Mouse (Mus musculus): ENCODE results near the gene 4930558K02Rik.
A peak's percentile ranks its signal among the peaks of the same experiment; 100 is the strongest.

Gene 4930558K02Rik

DNA sequence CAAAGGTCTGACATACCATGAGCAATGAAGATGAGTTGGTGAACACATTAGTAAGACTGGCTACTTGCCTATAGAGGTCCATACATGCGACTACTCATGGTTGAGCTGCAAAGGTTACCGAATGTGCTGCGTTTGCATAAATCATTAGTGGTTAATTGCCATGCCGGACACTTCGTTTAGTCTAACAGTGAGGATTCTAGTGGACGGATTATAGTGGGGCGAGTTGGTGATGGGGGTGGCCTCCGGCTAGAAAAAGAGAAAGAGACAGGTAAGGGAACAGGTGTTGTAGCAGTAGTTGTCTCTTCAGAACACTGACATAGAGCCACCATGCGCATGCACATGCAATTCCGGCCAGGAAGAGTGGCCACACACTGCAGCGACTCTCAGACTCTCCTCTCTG lies 12.4 kb upstream of the 4930558K02Rik start:
- no peak for DNase-seq

DNA sequence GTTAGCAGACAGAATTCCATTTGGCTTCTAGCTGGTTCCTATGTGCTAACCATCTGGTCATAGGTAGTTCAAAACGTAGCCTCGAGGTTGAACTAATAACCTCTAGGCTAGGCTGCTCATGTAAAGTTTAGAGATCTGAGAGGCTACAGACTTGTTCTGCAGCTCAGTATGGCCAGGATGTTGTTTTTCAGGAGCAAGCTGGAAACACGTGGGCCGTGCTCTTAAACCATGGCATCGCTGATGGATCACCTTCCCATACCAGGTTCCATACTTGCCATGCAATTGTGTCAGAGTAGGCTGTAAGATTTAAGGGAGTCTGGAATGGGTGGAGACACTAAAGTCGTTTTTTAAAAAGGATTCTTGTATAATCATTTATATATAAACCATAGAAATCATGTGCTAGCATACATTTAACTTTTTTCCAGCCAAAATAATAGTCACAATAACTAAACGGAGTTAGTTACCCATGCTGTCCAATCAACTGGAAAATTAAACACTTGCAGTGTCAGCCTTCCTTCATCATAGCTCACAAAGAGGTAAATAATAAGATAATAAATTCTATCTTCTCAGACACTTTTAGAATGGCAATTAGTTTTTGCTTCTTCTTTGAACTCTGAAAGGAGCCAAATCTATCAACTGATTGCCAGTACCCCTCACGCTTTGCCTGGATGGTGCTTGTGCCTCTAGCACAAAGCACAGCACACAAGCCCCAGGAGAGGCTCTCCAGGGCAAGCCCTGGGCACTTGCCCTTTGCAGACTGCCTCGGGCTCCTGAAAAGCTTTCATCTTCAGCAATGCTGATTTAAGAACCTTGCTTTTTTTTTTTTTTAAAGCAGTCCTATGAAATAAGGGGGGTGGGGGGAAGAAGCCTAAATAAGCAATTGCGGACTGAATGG lies 11.5 kb upstream of the 4930558K02Rik start:
- DNase-seq = no peak

DNA sequence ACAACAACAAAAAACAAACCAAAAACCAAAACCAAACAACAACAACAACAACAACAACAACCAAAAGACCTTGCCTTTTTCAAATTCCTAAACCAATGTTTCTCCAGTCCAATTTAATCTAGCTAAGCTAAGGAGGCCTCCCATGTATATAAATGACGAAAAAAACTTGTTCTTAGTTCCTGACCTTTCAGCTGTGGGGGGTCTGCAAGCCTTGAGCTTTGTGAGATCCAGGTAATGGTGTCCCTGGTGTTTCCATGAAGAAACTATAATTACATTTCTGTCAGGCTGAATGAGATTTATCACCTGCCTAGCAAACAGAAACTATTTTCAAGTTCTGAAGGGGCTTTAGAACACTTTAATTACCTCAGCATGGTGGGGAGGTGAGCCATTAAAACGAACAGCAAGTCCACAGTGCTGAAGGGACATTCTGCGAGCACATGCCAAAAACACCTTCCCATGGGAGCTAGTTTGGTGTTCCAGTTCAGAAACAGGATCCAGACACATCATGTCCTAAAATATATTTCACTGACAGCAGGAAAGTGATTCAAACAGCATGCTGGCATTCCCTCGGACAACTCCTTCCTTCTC lies 4.6 kb upstream of the 4930558K02Rik start:
- no peak for DNase-seq

- DNase-seq = no peak
Observed at GRCm38 (mm10) chr1:161983451-161983850, 4.0 kb upstream of the 4930558K02Rik start.

- no peak for DNase-seq
Observed at GRCm38 (mm10) chr1:161980626-161981298, 1.3 kb upstream of the 4930558K02Rik start.

DNA sequence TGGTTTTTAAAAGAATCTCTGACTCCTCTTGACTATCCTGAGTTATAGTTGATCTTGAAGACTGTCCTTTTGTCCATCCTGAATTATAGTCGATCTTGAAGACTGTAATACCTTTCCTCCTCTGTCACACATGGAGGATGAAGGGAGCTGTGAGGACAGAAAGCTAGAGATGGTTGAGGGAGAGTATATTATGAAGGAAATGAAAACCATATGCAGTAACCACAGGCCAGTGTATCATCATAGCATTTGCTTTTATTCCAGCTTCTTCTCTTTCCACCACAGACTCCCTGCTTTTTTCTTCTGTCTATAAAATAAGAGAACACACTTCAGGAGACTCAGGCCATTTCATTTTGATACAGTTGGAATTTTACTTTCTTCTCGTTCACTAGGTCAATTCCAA lies 610 bp upstream of the 4930558K02Rik start:
- DNase-seq = no peak

DNA sequence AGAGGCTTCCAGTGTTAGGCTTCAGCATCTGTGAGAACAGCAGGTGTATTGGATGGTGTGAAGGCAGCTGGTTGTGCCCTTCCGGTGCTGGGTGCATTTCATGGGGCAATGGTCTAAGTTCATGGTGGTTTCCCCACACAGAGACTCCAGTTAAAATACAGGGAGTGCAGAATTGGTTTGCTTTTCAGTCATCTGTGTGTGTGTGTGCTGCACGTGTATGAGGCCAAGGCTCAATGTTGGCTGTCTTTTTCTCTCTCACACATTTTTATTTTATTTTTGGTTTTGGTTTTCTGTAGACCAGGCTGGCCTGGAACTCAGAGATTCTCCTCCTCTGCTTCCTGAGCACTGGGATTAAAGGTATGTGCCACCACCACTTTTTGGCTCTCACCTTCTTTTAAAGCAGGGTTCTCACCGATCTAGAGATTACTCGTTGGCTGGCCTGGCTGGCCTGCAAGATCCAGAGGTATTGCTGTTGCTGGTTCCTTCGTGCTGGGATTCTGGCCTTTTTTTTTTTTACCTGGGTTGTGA lies 1.2 kb downstream of the 4930558K02Rik start:
- no peak for DNase-seq

- no peak for DNase-seq
Observed at GRCm38 (mm10) chr1:161977331-161977730, 2.1 kb downstream of the 4930558K02Rik start.

DNA sequence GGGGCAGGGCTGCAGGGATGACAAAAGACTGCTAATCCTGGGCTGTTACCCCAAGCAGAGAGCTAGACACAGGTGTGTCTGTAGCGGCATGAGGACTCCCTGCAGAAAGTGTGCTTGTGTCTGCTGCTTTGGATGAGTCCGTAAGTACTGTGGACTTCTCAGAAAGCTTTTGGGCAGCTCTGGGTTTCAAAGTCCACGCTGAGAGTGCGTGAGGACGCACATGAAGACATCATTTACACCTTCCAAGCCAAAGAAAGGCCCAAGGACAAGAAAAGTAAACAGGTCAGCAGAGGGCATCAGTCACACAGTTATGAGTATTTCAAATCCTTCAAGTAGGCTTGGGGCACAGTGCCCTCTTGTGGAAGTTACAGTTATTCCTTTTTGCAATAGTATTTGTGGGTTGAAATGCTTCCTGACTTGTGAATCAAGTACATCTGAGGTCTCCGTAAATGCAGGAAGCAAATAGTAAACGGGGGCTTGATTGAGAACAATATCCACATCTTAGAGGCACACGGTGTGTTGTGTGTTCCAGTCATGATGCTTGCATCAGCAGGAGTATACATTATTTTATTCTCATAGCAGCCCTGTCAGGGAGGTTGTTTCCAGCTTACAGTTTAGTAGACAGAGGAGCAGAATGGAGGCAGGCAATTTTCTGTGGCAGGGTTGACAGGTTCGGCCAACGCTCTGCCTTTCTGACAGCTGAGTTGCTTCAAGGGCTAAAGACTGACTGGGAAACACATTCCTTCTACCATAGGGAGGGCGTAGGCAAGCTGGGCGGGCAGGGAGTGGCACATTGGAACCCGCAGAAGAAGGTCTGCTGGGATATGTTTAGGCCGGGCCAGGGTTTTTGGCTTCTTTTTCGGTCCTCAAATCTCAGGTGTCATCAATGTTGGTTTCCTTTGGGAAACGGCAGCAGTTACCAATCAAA lies 2.9 kb downstream of the 4930558K02Rik start:
- peak; percentile 73 for DNase-seq

GRCm38 (mm10) chr1:161972233-161972632 lies 7.2 kb downstream of the 4930558K02Rik start:
- DNase-seq = no peak

DNA sequence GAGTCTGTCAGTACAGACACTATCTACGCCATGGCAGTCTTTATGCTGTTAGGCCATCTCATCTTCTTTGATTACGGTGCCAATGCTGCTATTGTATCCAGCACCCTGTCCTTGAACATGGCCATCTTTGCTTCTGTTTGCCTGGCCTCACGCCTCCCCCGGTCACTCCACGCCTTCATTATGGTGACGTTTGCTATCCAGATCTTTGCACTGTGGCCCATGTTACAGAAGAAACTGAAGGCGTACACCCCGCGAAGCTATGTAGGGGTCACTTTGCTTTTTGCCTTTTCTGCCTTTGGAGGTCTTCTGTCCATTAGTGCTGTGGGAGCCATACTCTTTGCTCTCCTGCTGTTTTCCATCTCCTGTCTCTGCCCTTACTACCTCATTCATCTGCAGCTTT lies 8.6 kb downstream of the 4930558K02Rik start:
- DNase-seq = no peak

- DNase-seq = peak; percentile 95
Observed at GRCm38 (mm10) chr1:161968589-161969407, 10.6 kb downstream of the 4930558K02Rik start, which contains the start of gene Pigc. TSS of gene Pigc (plus strand) at chr1:161969186.

- no peak for DNase-seq
Observed at GRCm38 (mm10) chr1:161967936-161968335, 11.5 kb downstream of the 4930558K02Rik start.

GRCm38 (mm10) chr1:161962465-161963377 lies 16.7 kb downstream of the 4930558K02Rik start:
- no peak for DNase-seq

DNA sequence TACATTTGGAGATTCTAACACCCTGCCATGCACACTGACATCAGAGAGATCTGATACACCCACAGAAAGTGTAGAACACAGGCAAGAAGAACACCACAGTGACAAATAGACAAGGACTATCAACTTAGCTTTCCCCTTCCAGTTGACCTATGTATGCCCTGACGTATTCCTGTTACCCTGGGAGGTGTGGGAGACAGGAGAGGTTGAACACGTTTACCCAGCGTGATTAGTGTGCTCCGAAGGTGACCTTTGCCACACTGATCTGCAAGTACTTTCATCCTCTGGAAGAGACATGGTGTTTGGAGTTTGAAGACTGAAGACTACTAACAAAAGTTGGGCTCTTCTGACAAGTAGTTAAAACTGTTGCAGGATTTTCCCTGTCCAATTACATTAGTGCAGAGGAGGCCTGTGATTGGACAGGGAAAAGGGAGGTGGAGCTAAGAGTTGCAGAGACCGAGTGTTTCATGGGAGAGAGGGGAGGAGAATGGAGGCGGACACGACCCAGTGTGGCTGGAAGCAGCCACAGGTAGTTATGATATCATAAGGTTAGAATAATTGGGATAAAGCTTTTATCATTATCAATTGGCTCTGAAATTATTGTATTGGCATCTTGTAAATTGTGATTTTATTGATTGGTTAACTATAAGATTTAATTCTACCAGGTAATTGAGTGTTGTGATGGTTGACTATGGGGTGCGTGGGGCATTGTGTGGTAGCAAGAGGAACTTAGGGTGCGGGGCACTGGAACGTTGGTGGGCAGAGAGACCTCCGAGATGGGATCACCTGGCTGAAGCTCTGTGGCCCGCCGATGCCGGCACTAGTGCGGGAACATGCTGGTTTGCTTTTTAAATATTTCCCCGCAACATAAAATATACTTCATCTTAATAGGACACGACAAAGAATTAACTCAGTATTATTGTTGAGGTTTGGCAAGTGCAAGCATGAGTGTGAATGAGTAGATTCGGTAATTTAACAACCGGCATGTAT lies 21.2 kb downstream of the 4930558K02Rik start:
- DNase-seq = no peak

GRCm38 (mm10) chr1:161955846-161956245 lies 23.6 kb downstream of the 4930558K02Rik start:
- DNase-seq = no peak

DNA sequence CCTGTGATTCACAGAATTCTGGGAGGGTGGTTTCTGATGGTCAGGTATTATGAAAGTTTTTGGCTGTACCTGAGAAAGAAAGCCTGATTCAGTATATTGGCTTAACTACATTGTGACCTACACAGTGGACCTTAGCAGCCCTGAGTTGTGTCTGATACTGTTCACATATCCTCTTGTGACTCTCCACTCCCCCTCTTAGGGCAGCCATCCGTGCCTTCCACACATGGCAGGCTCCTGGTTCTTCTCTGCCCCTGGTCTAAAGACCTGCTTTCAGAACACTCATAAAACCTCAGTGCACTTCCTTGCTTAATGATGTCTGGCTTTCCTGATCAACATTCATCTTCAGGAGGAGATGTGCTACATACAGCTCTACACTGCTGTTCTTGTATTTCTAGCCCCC lies 26.8 kb downstream of the 4930558K02Rik start:
- no peak for DNase-seq

DNA sequence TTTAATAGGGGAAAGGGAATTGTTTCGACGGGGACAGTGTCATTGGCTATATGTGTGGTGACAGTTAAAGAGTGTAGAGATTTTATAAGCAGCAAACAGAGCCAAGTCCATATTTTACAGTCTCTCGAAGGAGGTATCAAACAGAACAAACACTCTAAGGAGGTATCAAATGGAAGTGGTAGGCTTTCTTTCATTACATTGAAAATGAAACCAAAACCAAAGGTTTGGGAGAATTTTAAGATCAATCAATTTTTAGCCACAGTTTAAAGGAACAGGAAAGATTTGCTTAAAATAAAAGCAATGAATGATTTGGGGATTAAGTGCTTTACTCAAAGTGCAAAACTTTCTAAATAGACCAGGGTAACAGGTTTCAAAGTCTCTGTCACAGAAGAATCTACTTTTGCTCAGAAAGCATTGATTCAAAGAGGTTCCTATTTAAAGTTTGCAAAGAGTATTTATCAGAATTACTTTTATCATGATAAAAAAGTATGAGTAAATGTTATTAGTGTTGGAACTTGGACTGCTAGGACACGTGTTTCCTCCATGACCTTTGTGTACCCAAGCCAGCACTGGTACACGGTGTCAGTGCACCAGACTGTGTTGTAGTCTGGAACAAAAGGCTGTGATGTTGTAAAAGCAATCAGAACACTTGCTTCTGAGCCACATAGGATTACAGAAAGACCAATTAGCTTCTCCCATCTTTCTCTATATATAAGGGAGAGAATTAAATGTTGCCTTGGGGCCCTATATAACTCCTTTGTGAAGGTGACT lies 28.2 kb downstream of the 4930558K02Rik start:
- no peak for DNase-seq

All from layer of hippocampus, adult 9-11 months (tissue).